Mouse (Mus musculus) layer of hippocampus, adult 2 months (tissue): ENCODE data around the gene Lax1. TPM values are rescaled to one million over a fixed set of nuclear protein-coding genes. Genes with fewer than 3 reads are reported as not detected.
"Not testable (repeated sequence)": the region's sequence is repeated elsewhere in the genome, so short reads cannot be mapped to it uniquely, and the experiment has no call there.

Experiments used
- DNase-seq, 2 experiments: peaks; one replicate each; pipeline ENCODE4 v3.0.0; 2022; ENCODE audit warnings: low spot score in 2 of 2
- H3K27ac ChIP-seq: fragments of 200-600 bp; 2 replicates; pipeline ENCODE4 v1.8.1; 2022
- H3K4me3 ChIP-seq: fragments of 200-600 bp; 2 replicates; pipeline ENCODE4 v1.8.1; 2022; ENCODE audit warnings: mild to moderate bottlenecking
- CTCF ChIP-seq: fragments of 200-600 bp; conservative IDR thresholded peaks from 2 replicates; pipeline ENCODE4 v1.8.1; 2022; ENCODE audit warnings: antibody characterized with exemption, mild to moderate bottlenecking, moderate library complexity
- total RNA-seq, 2 experiments: library from RNA; stranded (reverse); gene quantifications; 2 replicates each; pipeline ENCODE4 v1.2.3; 2021

The Lax1 gene
- total RNA-seq, 2 experiments from 2014 or later = 0.15 TPM; not detected in 1

DNA sequence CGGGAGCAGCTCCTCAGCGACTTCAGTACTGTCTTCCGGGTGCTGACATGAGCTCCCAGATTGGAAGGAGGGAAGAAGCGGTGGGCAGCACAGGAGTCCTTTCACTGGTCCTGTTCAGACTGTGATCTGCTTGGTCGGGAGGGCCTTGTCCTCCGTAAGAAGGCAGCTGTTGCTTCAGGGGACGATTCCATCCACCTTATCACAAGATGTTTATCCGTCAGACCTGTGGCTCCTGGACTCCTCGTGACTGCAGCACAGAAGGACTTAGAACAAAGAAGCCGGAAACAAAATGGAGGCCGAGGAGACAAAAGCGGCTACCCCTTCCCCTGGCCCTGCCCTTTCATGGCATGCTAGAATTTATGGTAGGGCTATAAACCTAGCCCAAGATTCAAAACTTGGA is 19.7 kb downstream of the Lax1 start:
- no peak for TF ChIP-seq CTCF

GRCm38 (mm10) chr1:133668618-133669017 is 21.3 kb downstream of the Lax1 start:
- no peak for DNase-seq
- H3K27ac ChIP-seq = no peak overlapping the region
- H3K4me3 ChIP-seq = no peak overlapping the region
- TF ChIP-seq CTCF = no peak

More for the DNA sequence above, 19.7 kb downstream of the Lax1 start:
- no peak overlapping the region for H3K4me3 ChIP-seq
- no peak overlapping the region for H3K27ac ChIP-seq
- DNase-seq = no peak

DNA sequence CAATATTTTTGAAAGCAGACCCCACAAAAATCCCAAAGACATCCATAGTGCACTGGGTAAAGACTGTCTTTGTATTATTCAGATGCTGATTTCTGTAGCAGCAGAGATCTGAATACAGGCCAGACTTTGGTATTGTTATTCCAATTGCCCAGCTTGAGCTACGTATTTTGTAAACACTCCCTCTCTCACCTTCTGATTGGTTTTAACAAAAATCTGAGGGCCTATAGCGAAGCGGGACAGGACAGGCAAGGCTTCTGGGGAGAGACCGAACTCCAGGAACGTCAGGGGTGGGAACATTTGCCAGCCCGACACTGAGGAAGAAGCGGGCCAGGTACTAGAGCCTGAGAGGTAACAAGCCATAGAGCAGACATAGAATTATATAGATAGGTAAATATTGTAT is 22.2 kb downstream of the Lax1 start:
- no peak for TF ChIP-seq CTCF
- no peak for DNase-seq
- no peak overlapping the region for H3K27ac ChIP-seq
- H3K4me3 ChIP-seq = no peak overlapping the region

DNA sequence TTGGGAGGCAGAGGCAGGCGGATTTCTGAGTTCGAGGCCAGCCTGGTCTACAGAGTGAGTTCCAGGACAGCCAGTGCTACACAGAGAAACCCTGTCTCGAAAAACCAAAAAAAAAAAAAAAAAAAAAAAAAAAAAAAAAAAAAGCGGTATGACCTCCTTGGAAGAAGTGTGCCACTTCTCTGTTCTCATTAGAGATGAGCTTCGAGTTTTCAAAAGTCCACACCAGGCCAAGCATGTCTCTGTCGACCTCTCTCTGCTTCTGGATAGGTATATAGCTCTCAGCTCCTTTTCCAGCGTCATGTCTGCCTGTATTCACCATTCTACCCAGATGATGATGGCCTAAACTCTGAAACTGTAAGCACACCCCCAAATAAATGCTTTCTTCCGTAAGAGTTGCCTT is 24.2 kb downstream of the Lax1 start:
- not testable (repeated sequence) for H3K4me3 ChIP-seq, DNase-seq, H3K27ac ChIP-seq

GRCm38 (mm10) chr1:133664203-133664970 is 25.5 kb downstream of the Lax1 start:
- no peak for DNase-seq
- H3K4me3 ChIP-seq = no peak overlapping the region
- TF ChIP-seq CTCF = no peak
- H3K27ac ChIP-seq = no peak overlapping the region

GRCm38 (mm10) chr1:133663427-133663826 is 26.5 kb downstream of the Lax1 start:
- no peak for DNase-seq
- TF ChIP-seq CTCF = no peak
- no peak overlapping the region for H3K4me3 ChIP-seq
- H3K27ac ChIP-seq = no peak overlapping the region

DNA sequence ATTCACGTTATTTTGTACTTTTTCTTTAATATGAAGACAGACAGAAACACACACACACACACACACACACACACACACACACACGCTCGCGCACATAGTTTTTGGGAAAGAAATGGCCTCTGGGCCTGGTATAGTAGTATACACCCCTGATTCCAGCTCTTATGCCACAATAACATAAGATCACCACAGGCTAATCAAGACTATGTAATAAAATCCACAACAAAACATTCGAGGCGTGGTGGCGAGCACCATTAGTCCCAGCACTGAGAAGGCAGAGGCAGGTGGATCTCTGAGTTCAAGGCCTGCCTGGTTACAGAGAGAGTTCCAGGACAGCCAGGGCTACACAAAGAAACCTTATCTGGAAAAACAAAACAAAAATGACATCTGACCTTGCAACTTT is 27.0 kb downstream of the Lax1 start:
- Histone ChIP-seq H3K27ac (no peak overlapping the region), H3K4me3 (no peak overlapping the region)
- TF ChIP-seq CTCF = no peak
- no peak for DNase-seq

GRCm38 (mm10) chr1:133661203-133661933 is 28.5 kb downstream of the Lax1 start, which contains the start of gene Gm38394:
Gene Gm38394, minus strand, starts transcription at chr1:133661318.
- peak within 1 kb of the TSS; percentile 90 for H3K27ac ChIP-seq
- no peak for TF ChIP-seq CTCF
- peak; percentile 90 to 96 for DNase-seq
- H3K4me3 ChIP-seq = peak within 1 kb of the TSS; percentile 60

- peak within 1 kb of the TSS; percentile 90 for H3K27ac ChIP-seq
- peak; percentile 62 to 66 for DNase-seq
- H3K4me3 ChIP-seq = peak within 1 kb of the TSS; percentile 60
- TF ChIP-seq CTCF = no peak
Observed at GRCm38 (mm10) chr1:133660466-133661202, 29.3 kb downstream of the Lax1 start, which contains the start of gene Zbed6. Gene Zbed6, minus strand, starts transcription at chr1:133660885.

GRCm38 (mm10) chr1:133658878-133659277 is 31.0 kb downstream of the Lax1 start:
- Histone ChIP-seq H3K4me3 (no peak overlapping the region), H3K27ac (no peak overlapping the region; the same call in 1 of the 2 replicates)
- TF ChIP-seq CTCF = no peak
- DNase-seq = no peak

DNA sequence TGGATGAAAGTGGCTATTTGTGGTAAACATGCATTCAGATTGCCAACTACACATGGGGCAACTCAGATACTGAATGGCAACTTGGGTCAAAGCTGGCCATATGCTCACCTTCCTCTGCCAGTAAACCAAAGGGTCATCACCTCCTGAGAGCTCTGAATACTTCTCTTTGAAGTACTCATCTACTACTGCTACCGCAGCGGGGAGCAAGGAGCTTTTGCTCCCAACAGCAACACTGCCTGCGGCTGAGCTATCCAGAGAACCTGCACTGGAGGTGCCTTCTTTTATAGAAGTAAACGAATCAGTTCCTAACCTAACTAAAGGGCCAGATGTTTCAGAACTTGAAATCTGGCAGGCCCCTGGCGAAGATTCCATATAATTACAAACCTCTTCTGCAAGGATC is 33.1 kb downstream of the Lax1 start:
- Histone ChIP-seq H3K27ac (no peak overlapping the region), H3K4me3 (no peak overlapping the region)
- DNase-seq = no peak
- TF ChIP-seq CTCF = no peak

DNA sequence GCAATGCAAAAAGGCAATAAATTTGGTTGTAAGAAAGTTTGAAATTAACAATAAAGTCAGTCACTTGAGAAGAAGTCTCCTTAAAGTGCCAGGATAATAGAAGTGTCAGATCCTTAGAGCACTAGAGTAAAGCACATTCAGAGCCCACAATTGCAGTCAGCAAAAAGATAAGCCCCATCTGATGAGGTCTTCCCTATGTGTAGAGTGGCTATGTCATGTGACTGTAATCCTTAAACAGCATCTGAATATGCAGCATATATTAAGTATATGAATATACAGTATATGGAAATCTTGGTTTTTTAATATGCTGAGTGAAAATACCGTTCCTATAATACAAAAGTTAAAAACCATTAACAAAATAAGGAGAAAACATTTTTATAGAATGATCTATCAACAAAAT is 36.9 kb downstream of the Lax1 start:
- no peak for DNase-seq
- TF ChIP-seq CTCF = no peak
- Histone ChIP-seq H3K4me3 (no peak overlapping the region), H3K27ac (no peak overlapping the region)

GRCm38 (mm10) chr1:133650288-133651055 is 39.4 kb downstream of the Lax1 start:
- no peak for TF ChIP-seq CTCF
- H3K27ac ChIP-seq = no peak overlapping the region
- no peak overlapping the region for H3K4me3 ChIP-seq
- DNase-seq = no peak
